Mouse (Mus musculus): ENCODE measurements around the gene Gstm7.

- TF ChIP-seq POLR2A (IDR thresholded peaks at IDR 0.05; ENCODE audit: insufficient read depth, low read depth, low read length) (no peak), CTCF (IDR thresholded peaks at IDR 0.05) (peak; percentile 60), EP300 (IDR thresholded peaks at IDR 0.05; ENCODE audit: insufficient read depth, low read depth, low read length) (no peak)
Observed at GRCm38 (mm10) chr3:107943239-107943990, 11.8 kb upstream of the Gstm7 start, which contains the start of gene Gstm6.

Data from heart, adult 2 months (tissue).